Mouse (Mus musculus) forebrain, embryonic 16.5 days (tissue): ENCODE data around the gene Crispld2. TPM values are rescaled to one million over a fixed set of nuclear protein-coding genes. Genes with fewer than 3 reads are reported as not detected.

Source experiments
- ATAC-seq: fragments of 200-750 bp; cut with Nextera tagmentation; 2 replicates; pipeline ENCODE4 v1.8.0; 2017; ENCODE audit warnings: mild to moderate bottlenecking, moderate library complexity
- H3K27ac ChIP-seq: fragments of 300-500 bp; sonication (generic); 2 replicates; pipeline ENCODE4 v1.5.1; 2014; ENCODE audit warnings: low read length, control low read depth
- H3K27me3 ChIP-seq: fragments of 300-500 bp; sonication (generic); replicated peaks from 2 replicates; pipeline ENCODE4 v1.6.1; 2014; ENCODE audit warnings: low read length; ENCODE audit not compliant: control insufficient read depth, insufficient read depth
- H3K36me3 ChIP-seq: fragments of 300-500 bp; sonication (generic); 2 replicates; pipeline ENCODE4 v1.6.1; 2014; ENCODE audit not compliant: control insufficient read depth, insufficient read depth
- H3K4me1 ChIP-seq: fragments of 300-500 bp; sonication (generic); replicated peaks from 2 replicates; pipeline ENCODE4 v1.6.1; 2014; ENCODE audit warnings: low read length; ENCODE audit not compliant: control insufficient read depth, insufficient read depth
- H3K4me2 ChIP-seq: fragments of 300-500 bp; sonication (generic); 2 replicates; pipeline ENCODE4 v1.6.1; 2014; ENCODE audit warnings: mild to moderate bottlenecking, low read length, control low read depth
- H3K4me3 ChIP-seq: fragments of 300-500 bp; sonication (generic); replicated peaks from 2 replicates; pipeline ENCODE4 v1.5.1; 2014; ENCODE audit warnings: mild to moderate bottlenecking, low read length, control low read depth
- H3K9ac ChIP-seq: fragments of 300-500 bp; sonication (generic); replicated peaks from 2 replicates; pipeline ENCODE4 v1.6.1; 2014; ENCODE audit warnings: low read depth, low read length, control low read depth
- H3K9me3 ChIP-seq: fragments of 300-500 bp; sonication (generic); 2 replicates; pipeline ENCODE4 v1.6.1; 2016; ENCODE audit warnings: low read length; ENCODE audit not compliant: control insufficient read depth
- WGBS: fragments of 180-500 bp; shearing (Covaris S2); extraction: QIAGEN DNeasy Blood & Tissue Kit; methylation state at CpG from one replicate; pipeline ENCODE4 v1.1.7; 2014; 5-methylcytosine and 5-hydroxymethylcytosine counted together
- polyA plus RNA-seq: library from polyadenylated mRNA; unstranded; fragments of >200 nt; fragmentation: Nextera tagmentation; extraction: Ambion mirVana; gene quantifications from 2 replicates; pipeline ENCODE4 v1.2.1, GENCODE M21; 2015

Gene Crispld2
- polyA plus RNA-seq, 1 experiment from 2014 or later, result 1.2 TPM

- peak; percentile 88 for ATAC-seq
- H3K9me3 ChIP-seq, result no peaks in the 10 kb centered on the region
- H3K4me1 ChIP-seq, result peaks cover 31% of the 10 kb centered on the region
- peak within 1 kb of the TSS; percentile 83 for H3K4me3 ChIP-seq
- H3K27me3 ChIP-seq, result no peaks in the 10 kb centered on the region
- peak within 1 kb of the TSS; percentile 87 for H3K9ac ChIP-seq
- H3K4me2 ChIP-seq, result peak within 1 kb of the TSS; percentile 86
- 0% methylated on average over 88 of the region's 88 CpGs for WGBS
- peak within 1 kb of the TSS; percentile 93 for H3K27ac ChIP-seq
- no peaks in the 10 kb centered on the region for H3K36me3 ChIP-seq
Measured at GRCm38 (mm10) chr8:120101068-120101972, 109.1 kb downstream of the Crispld2 start, which contains the start of gene Zdhhc7. Zdhhc7 (minus strand) TSS chr8:120101482.

Other genes with a start within 250 kb of the Crispld2 start
- gene Tldc1, start 214.0 kb upstream of the Crispld2 start, polyA plus RNA-seq, result 15.3 and 16.1 TPM in 2 replicates
- gene Cotl1, start 151.9 kb upstream of the Crispld2 start, polyA plus RNA-seq, result 119 and 147 TPM in 2 replicates
- gene Klhl36, start 130.2 kb upstream of the Crispld2 start, polyA plus RNA-seq, result 15.2 and 19.1 TPM in 2 replicates
- gene Usp10, start 82.1 kb upstream of the Crispld2 start, polyA plus RNA-seq, result 158 TPM in 2 replicates
- 3.1 and 4.7 TPM in 2 replicates for gene Gm20388, start 81.6 kb upstream of the Crispld2 start, polyA plus RNA-seq
- gene Zdhhc7, start 109.0 kb downstream of the Crispld2 start, polyA plus RNA-seq, result 28.9 and 29.7 TPM in 2 replicates
- gene 6430548M08Rik, start 121.7 kb downstream of the Crispld2 start, polyA plus RNA-seq, result 27.5 and 29.2 TPM in 2 replicates
- gene Fam92b, start 185.0 kb downstream of the Crispld2 start, polyA plus RNA-seq, result 1.3 and 1.8 TPM in 2 replicates
- 26.9 and 34.9 TPM in 2 replicates for gene Gse1, start 236.0 kb downstream of the Crispld2 start, polyA plus RNA-seq